Mouse (Mus musculus) frontal cortex, postnatal 10 days (tissue): ENCODE data around the gene Arfgap2.
"Not testable (repeated sequence)": the region's sequence is repeated elsewhere in the genome, so short reads cannot be mapped to it uniquely, and the experiment has no call there.

Experiments used
- DNase-seq, 2 experiments: peaks; one replicate each; pipeline ENCODE4 v3.0.0; 2022; ENCODE audit warnings: low spot score in 2 of 2, mixed read lengths in 1 of 2

Arfgap2 gene

GRCm38 (mm10) chr2:91264711-91265681, at the start of gene Arfgap2:
TSS of gene Arfgap2 (plus strand) at chr2:91264974.
- DNase-seq = peak; percentile 98

GRCm38 (mm10) chr2:91217032-91217431, 47.7 kb upstream of the Arfgap2 start:
- DNase-seq = no peak

GRCm38 (mm10) chr2:91220501-91220900, 44.3 kb upstream of the Arfgap2 start:
- no peak for DNase-seq

- no peak for DNase-seq
These were observed 41.2 kb upstream of the Arfgap2 start for GRCm38 (mm10) chr2:91223614-91224013.

GRCm38 (mm10) chr2:91229735-91230134, 35.0 kb upstream of the Arfgap2 start:
- DNase-seq = no peak

- DNase-seq = peak; percentile 80 to 90
These were observed 27.9 kb upstream of the Arfgap2 start, which contains the start of gene Ddb2 for GRCm38 (mm10) chr2:91236601-91237510. TSS of gene Ddb2 (minus strand) at chr2:91236982.

GRCm38 (mm10) chr2:91237511-91238080, 27.2 kb upstream of the Arfgap2 start:
- DNase-seq = not testable (repeated sequence)

- DNase-seq = no peak
These were observed 22.2 kb upstream of the Arfgap2 start for GRCm38 (mm10) chr2:91242547-91242946.

GRCm38 (mm10) chr2:91243416-91243815, 21.4 kb upstream of the Arfgap2 start:
- DNase-seq = peak in 1 of 2 experiments; percentile 20

GRCm38 (mm10) chr2:91244557-91245228, 20.1 kb upstream of the Arfgap2 start:
- DNase-seq = no peak

- no peak for DNase-seq
These were observed 16.4 kb upstream of the Arfgap2 start for GRCm38 (mm10) chr2:91248366-91248765.

- no peak for DNase-seq
These were observed 12.8 kb upstream of the Arfgap2 start for GRCm38 (mm10) chr2:91252001-91252400.

GRCm38 (mm10) chr2:91252512-91252911, 12.3 kb upstream of the Arfgap2 start:
- no peak for DNase-seq

GRCm38 (mm10) chr2:91254725-91255380, 9.9 kb upstream of the Arfgap2 start:
- DNase-seq = no peak

- no peak for DNase-seq
These were observed 9.1 kb upstream of the Arfgap2 start, which contains the start of gene Pacsin3 for GRCm38 (mm10) chr2:91255661-91256150. TSS of gene Pacsin3 (plus strand) at chr2:91255954.

GRCm38 (mm10) chr2:91256256-91257125, 8.3 kb upstream of the Arfgap2 start:
- peak in 1 of 2 experiments; percentile 50 for DNase-seq

GRCm38 (mm10) chr2:91257126-91257980, 7.4 kb upstream of the Arfgap2 start:
- DNase-seq = no peak

- DNase-seq = peak; percentile 60 to 64
These were observed 6.7 kb upstream of the Arfgap2 start for GRCm38 (mm10) chr2:91258054-91258453.
